Mouse (Mus musculus): ENCODE measurements around the gene Abcg4. TPM values are rescaled to one million over a fixed set of nuclear protein-coding genes. Genes with fewer than 3 reads are reported as not detected.

The Abcg4 gene
- total RNA-seq (2012; rRNA removed) (0.38 and 0.72 TPM in 2 replicates), total RNA-seq (2014; rRNA removed) (0.23 TPM in 2 replicates), polyA plus RNA-seq (2012; ENCODE audit: insufficient read length, low read depth) (0.82 and 1.1 TPM in 2 replicates)

- Histone ChIP-seq H3K27me3 (replicated peaks) (no peaks in the 10 kb centered on the region), H3K4me2 (ENCODE audit: insufficient read depth, low read depth, poor library complexity, severe bottlenecking) (no peak within 1 kb of the TSS), H3K27ac (ENCODE audit: insufficient read depth, low read depth) (no peak within 1 kb of the TSS), H3K79me2 (replicated peaks; ENCODE audit: control insufficient read depth, extremely low read depth, insufficient read depth, poor library complexity, severe bottlenecking) (no peaks in the 10 kb centered on the region), H3K9me3 (replicated peaks; ENCODE audit: low read length) (peaks cover 6% of the 10 kb centered on the region), H3K4me3 (replicated peaks in 1 of 3; ENCODE audit: low read depth in 2 of 3, low read length in 2 of 3, poor library complexity in 1 of 3) (no peak within 1 kb of the TSS), H3K4me1 (ENCODE audit: control insufficient read depth in 1 of 2, insufficient read depth in 2 of 2) (no peaks in the 10 kb centered on the region), H3K36me3 (replicated peaks in 1 of 2; ENCODE audit: control insufficient read depth in 1 of 2, insufficient read depth in 1 of 2, low read length in 1 of 2) (peaks cover 22 to 65% of the 10 kb centered on the region in 2 experiments), H3K9ac (ENCODE audit: insufficient read depth, low read depth) (no peak within 1 kb of the TSS)
- no peak for DNase-seq (ENCODE audit: extremely low read depth)
- dilution Hi-C loops (cut with MboI; ENCODE audit: extremely low pct_ligation_motif_present, extremely low pct_unique_long_range_greater_than_20kb, low sequenced_read_pairs) (no loop called here), in situ Hi-C loops (cut with MboI; ENCODE audit: low pct_ligation_motif_present, low pct_unique_long_range_greater_than_20kb, low sequenced_read_pairs) (no loop called here)
- TF ChIP-seq GABPA (IDR thresholded peaks at IDR 0.05; ENCODE audit: insufficient replicate concordance, low read depth, low read length) (no peak), USF1 (IDR thresholded peaks at IDR 0.05; ENCODE audit: low read depth, low read length) (no peak), IRF4 (IDR thresholded peaks at IDR 0.05; ENCODE audit: low read depth, low read length) (no peak), E2F4 (IDR thresholded peaks at IDR 0.05; ENCODE audit: insufficient replicate concordance, low read depth, low read length) (no peak), MAZ (IDR thresholded peaks at IDR 0.05; ENCODE audit: low read depth, low read length) (no peak), PAX5 (IDR thresholded peaks at IDR 0.05; ENCODE audit: low read length) (no peak), NELFE (IDR thresholded peaks at IDR 0.05; ENCODE audit: low read depth, low read length) (no peak), SIN3A (IDR thresholded peaks at IDR 0.05; ENCODE audit: low read length) (no peak), KAT2A (IDR thresholded peaks at IDR 0.05; ENCODE audit: insufficient replicate concordance, low read length) (no peak), ELF1 (IDR thresholded peaks at IDR 0.05; ENCODE audit: low read depth, low read length) (no peak), NRF1 (IDR thresholded peaks at IDR 0.05; ENCODE audit: low read depth, low read length) (no peak), CTCF (conservative IDR thresholded peaks at IDR 0.05 in 1 of 2, IDR thresholded peaks at IDR 0.05 in 1 of 2; ENCODE audit: low read depth in 2 of 2, low read length in 2 of 2) (no peak), HCFC1 (IDR thresholded peaks at IDR 0.05; ENCODE audit: low read depth, low read length) (no peak), ZNF384 (IDR thresholded peaks at IDR 0.05; ENCODE audit: low read depth, low read length) (no peak), MAX (IDR thresholded peaks at IDR 0.05; ENCODE audit: low read length) (no peak), ZKSCAN1 (IDR thresholded peaks at IDR 0.05; ENCODE audit: borderline replicate concordance, low read depth, low read length) (no peak), MAFK (IDR thresholded peaks at IDR 0.05; ENCODE audit: insufficient replicate concordance, low read length) (no peak), POLR2A (IDR thresholded peaks at IDR 0.05; ENCODE audit: low read depth, low read length) (no peak)
Measured at GRCm38 (mm10) chr9:44288076-44288958, at the start of gene Abcg4. Gene Abcg4, minus strand, starts transcription at chr9:44288615.

Measured in CH12.LX (cell line).